Mouse (Mus musculus): ENCODE measurements around the gene Pald1. TPM values are rescaled to one million over a fixed set of nuclear protein-coding genes. Genes with fewer than 3 reads are reported as not detected.

The Pald1 gene
- polyA plus RNA-seq, 1 experiment = 36.0 TPM

DNA sequence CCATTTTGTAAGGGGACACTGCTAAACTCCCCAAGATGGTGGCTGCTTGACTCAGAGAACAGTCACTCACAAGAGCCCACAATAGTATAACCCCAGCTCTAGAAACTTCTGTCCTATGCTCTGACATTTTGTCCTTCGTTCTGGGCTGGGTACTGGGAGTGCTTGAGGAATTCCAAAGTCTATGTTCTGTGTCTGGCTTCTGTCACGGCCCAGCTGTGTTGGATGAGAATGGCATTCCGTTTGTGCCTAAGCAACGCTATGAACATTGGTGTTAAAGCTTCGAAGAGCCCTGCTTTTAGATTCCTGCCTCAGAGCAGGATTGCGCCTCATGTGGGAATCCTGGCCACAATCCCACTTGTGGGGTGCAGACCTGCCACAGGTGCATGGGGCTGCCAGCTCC is 71.2 kb downstream of the Pald1 start:
- Histone ChIP-seq H3K4me3 (ENCODE audit: low read depth, low read length) (no peak overlapping the region), H3K27me3 (ENCODE audit: control insufficient read depth, insufficient read depth, low read length, poor library complexity, severe bottlenecking) (no peaks in the 10 kb centered on the region), H3K4me1 (ENCODE audit: control insufficient read depth, insufficient read depth, low read length) (peaks cover 8% of the 10 kb centered on the region), H3K36me3 (ENCODE audit: control insufficient read depth, insufficient read depth, low read length, poor library complexity, severe bottlenecking) (no peaks in the 10 kb centered on the region), H3K27ac (ENCODE audit: insufficient read depth, low read length) (no peak overlapping the region), H3K9ac (ENCODE audit: low read depth, poor library complexity, severe bottlenecking) (no peak overlapping the region), H3K9me3 (replicated peaks; ENCODE audit: control insufficient read depth, insufficient read depth, low read length, poor library complexity, severe bottlenecking) (no peaks in the 10 kb centered on the region)
- TF ChIP-seq POLR2A (IDR thresholded peaks at IDR 0.05; ENCODE audit: insufficient read depth, low read length) = no peak
- TF ChIP-seq CTCF (IDR thresholded peaks at IDR 0.05; ENCODE audit: low read depth, low read length) = no peak
- no peak for TF ChIP-seq EP300 (IDR thresholded peaks at IDR 0.05; ENCODE audit: insufficient read depth, low read depth, low read length)

DNA sequence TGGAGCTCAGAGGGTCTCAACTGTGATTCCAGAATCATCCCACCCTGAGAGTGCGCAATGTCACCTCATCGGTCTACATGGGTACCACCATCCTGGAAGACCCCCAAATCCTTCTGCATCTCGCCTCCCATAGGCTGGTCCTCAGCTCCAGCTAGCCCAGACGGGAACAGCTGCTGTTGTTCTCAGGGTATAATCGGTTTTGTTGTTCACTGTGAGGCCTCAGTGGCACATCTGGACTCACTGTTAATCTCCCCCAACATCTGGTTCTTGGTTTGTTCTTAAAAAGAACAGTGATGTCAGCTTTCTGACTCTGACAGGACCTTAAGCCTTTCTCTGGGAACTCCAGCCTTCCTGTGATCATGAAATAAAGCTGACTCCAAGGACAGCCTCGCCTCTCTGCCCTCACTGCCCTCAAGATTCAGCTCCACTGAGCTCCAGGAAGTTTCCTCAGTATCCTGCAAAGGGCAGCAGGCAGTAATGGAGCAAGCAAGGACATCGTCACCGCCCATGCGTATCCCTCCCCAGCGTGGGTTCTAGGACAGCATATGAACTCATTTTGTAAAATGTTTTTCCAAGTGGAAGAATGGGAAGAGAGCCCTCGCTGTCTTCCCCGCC is 74.5 kb downstream of the Pald1 start:
- no peak for TF ChIP-seq EP300 (IDR thresholded peaks at IDR 0.05; ENCODE audit: insufficient read depth, low read depth, low read length)
- Histone ChIP-seq H3K4me1 (ENCODE audit: control insufficient read depth, insufficient read depth, low read length) (no peaks in the 10 kb centered on the region), H3K27me3 (ENCODE audit: control insufficient read depth, insufficient read depth, low read length, poor library complexity, severe bottlenecking) (no peaks in the 10 kb centered on the region), H3K9ac (ENCODE audit: low read depth, poor library complexity, severe bottlenecking) (no peak overlapping the region), H3K36me3 (ENCODE audit: control insufficient read depth, insufficient read depth, low read length, poor library complexity, severe bottlenecking) (no peaks in the 10 kb centered on the region), H3K27ac (ENCODE audit: insufficient read depth, low read length) (no peak overlapping the region), H3K4me3 (ENCODE audit: low read depth, low read length) (no peak overlapping the region), H3K9me3 (replicated peaks; ENCODE audit: control insufficient read depth, insufficient read depth, low read length, poor library complexity, severe bottlenecking) (no peaks in the 10 kb centered on the region)

DNA sequence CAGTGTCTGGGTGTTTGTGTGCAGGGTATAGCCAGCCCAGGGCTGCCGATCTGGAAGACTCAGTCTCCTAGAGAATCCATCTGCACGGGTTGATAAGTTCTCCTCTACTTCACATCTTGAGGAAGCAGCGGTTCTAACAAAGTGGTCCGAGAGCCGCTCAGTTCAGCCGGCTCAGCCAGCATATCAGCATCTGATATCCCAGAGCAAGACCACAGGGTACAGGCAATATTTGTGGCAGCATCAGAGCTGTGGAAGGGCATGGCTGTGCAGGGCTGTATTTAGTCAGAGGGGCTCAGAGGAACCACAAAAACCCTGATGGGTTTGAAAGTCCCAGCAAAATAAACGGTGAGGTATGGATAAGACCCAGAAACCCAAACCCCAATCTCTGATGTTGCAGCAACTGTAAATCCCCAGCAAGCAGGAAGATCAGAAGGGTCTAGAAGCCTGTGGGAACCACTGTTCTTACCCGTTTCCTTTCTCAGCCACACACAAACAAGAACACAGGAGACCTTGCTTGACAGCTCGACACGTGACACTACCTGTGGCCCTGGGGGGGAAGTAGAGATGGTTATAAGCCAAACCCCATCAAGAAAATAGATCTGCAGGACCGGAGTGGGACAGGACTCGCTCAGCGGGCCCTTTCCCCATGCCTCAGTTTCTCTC is 77.3 kb downstream of the Pald1 start:
- Histone ChIP-seq H3K27me3 (ENCODE audit: control insufficient read depth, insufficient read depth, low read length, poor library complexity, severe bottlenecking) (no peaks in the 10 kb centered on the region), H3K4me1 (ENCODE audit: control insufficient read depth, insufficient read depth, low read length) (no peaks in the 10 kb centered on the region), H3K4me3 (ENCODE audit: low read depth, low read length) (no peak overlapping the region), H3K9me3 (replicated peaks; ENCODE audit: control insufficient read depth, insufficient read depth, low read length, poor library complexity, severe bottlenecking) (no peaks in the 10 kb centered on the region), H3K9ac (ENCODE audit: low read depth, poor library complexity, severe bottlenecking) (no peak overlapping the region), H3K27ac (ENCODE audit: insufficient read depth, low read length) (no peak overlapping the region), H3K36me3 (ENCODE audit: control insufficient read depth, insufficient read depth, low read length, poor library complexity, severe bottlenecking) (no peaks in the 10 kb centered on the region)
- TF ChIP-seq POLR2A (IDR thresholded peaks at IDR 0.05; ENCODE audit: insufficient read depth, low read length) (no peak), EP300 (IDR thresholded peaks at IDR 0.05; ENCODE audit: insufficient read depth, low read depth, low read length) (no peak), CTCF (IDR thresholded peaks at IDR 0.05; ENCODE audit: low read depth, low read length) (no peak)

DNA sequence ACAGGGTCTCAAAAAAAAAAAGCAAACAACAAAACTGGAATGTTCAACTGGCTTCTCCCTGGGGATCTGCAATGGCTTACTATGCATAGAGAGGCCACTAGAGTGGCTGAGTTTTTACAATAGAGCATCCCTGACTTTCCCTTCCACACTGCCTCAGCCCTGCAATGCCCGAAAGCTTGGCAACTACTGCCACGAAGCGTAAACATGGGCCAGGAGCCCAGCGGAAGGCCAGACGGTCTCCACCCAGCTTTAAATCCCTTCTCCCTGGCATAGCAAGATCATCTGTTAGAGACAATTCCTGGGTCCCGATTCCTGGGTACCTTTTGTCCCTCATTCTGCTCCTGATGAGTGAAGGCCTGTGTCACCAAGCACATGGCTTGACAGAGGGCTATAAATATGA is 79.3 kb downstream of the Pald1 start:
- Histone ChIP-seq H3K4me3 (ENCODE audit: low read depth, low read length) (no peak overlapping the region), H3K27ac (ENCODE audit: insufficient read depth, low read length) (no peak overlapping the region), H3K27me3 (ENCODE audit: control insufficient read depth, insufficient read depth, low read length, poor library complexity, severe bottlenecking) (no peaks in the 10 kb centered on the region), H3K9me3 (replicated peaks; ENCODE audit: control insufficient read depth, insufficient read depth, low read length, poor library complexity, severe bottlenecking) (no peaks in the 10 kb centered on the region), H3K36me3 (ENCODE audit: control insufficient read depth, insufficient read depth, low read length, poor library complexity, severe bottlenecking) (no peaks in the 10 kb centered on the region), H3K4me1 (ENCODE audit: control insufficient read depth, insufficient read depth, low read length) (no peaks in the 10 kb centered on the region), H3K9ac (ENCODE audit: low read depth, poor library complexity, severe bottlenecking) (no peak overlapping the region)
- TF ChIP-seq POLR2A (IDR thresholded peaks at IDR 0.05; ENCODE audit: insufficient read depth, low read length) (no peak), EP300 (IDR thresholded peaks at IDR 0.05; ENCODE audit: insufficient read depth, low read depth, low read length) (no peak), CTCF (IDR thresholded peaks at IDR 0.05; ENCODE audit: low read depth, low read length) (no peak)

DNA sequence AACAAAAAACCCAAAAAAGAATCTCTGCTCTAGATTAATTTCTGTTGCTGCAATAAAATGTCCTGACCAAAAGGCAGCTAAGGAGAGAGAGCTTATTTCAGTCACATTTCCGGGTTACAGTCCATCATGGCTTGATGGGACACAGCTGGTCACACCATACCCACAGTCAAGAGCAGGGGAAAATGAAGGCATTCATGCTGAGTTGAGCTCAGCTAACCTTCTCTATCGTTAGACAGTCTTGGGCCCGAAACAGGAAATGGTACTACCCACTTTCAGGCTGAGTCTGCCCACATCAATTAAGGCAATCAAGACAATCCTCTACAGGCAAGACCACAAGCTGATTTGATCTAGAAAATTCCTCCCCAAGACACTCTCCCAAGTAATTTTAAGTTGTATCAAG is 82.3 kb downstream of the Pald1 start:
- no peak overlapping the region for H3K27ac ChIP-seq (ENCODE audit: insufficient read depth, low read length)
- H3K9ac ChIP-seq (ENCODE audit: low read depth, poor library complexity, severe bottlenecking) = no peak overlapping the region
- H3K4me1 ChIP-seq (ENCODE audit: control insufficient read depth, insufficient read depth, low read length) = no peaks in the 10 kb centered on the region
- no peak overlapping the region for H3K4me3 ChIP-seq (ENCODE audit: low read depth, low read length)
- no peaks in the 10 kb centered on the region for H3K36me3 ChIP-seq (ENCODE audit: control insufficient read depth, insufficient read depth, low read length, poor library complexity, severe bottlenecking)
- TF ChIP-seq CTCF (IDR thresholded peaks at IDR 0.05; ENCODE audit: low read depth, low read length) = no peak
- no peak for TF ChIP-seq POLR2A (IDR thresholded peaks at IDR 0.05; ENCODE audit: insufficient read depth, low read length)
- no peak for TF ChIP-seq EP300 (IDR thresholded peaks at IDR 0.05; ENCODE audit: insufficient read depth, low read depth, low read length)
- no peaks in the 10 kb centered on the region for H3K27me3 ChIP-seq (ENCODE audit: control insufficient read depth, insufficient read depth, low read length, poor library complexity, severe bottlenecking)
- H3K9me3 ChIP-seq (replicated peaks; ENCODE audit: control insufficient read depth, insufficient read depth, low read length, poor library complexity, severe bottlenecking) = no peaks in the 10 kb centered on the region

DNA sequence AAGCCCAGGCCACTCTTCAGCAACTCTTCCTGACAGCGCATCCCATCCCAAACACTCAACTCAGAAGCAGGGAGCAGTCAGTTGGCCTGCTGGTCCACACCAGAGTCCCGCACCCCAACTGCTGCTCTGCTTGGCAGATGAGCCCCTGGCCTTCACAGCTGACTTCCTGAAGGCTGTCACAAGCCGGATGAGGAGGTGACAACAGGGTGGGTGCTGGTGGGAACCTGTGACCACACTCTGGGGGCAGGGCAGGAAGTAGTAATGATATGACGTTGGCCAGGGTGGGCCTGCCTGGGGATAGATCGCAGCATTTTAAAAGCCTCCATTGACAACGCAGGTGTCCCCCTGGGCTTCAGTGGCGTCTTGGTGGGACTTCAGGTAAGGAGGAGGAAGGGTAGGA is 85.9 kb downstream of the Pald1 start, which contains the start of gene Prf1:
TSS of gene Prf1 (plus strand) at position 357 of the 400 bp plus-strand sequence.
- Histone ChIP-seq H3K27me3 (ENCODE audit: control insufficient read depth, insufficient read depth, low read length, poor library complexity, severe bottlenecking) (no peaks in the 10 kb centered on the region), H3K36me3 (ENCODE audit: control insufficient read depth, insufficient read depth, low read length, poor library complexity, severe bottlenecking) (no peaks in the 10 kb centered on the region), H3K9me3 (replicated peaks; ENCODE audit: control insufficient read depth, insufficient read depth, low read length, poor library complexity, severe bottlenecking) (no peaks in the 10 kb centered on the region), H3K27ac (ENCODE audit: insufficient read depth, low read length) (no peak within 1 kb of the TSS), H3K4me1 (ENCODE audit: control insufficient read depth, insufficient read depth, low read length) (no peaks in the 10 kb centered on the region), H3K9ac (ENCODE audit: low read depth, poor library complexity, severe bottlenecking) (no peak within 1 kb of the TSS), H3K4me3 (ENCODE audit: low read depth, low read length) (no peak within 1 kb of the TSS)
- no peak for TF ChIP-seq CTCF (IDR thresholded peaks at IDR 0.05; ENCODE audit: low read depth, low read length)
- no peak for TF ChIP-seq POLR2A (IDR thresholded peaks at IDR 0.05; ENCODE audit: insufficient read depth, low read length)
- no peak for TF ChIP-seq EP300 (IDR thresholded peaks at IDR 0.05; ENCODE audit: insufficient read depth, low read depth, low read length)

Measured in ES-Bruce4 (cell line).